Comparison of ENCODE assay signal across 8 mouse cellular contexts in the genomic region with DNA sequence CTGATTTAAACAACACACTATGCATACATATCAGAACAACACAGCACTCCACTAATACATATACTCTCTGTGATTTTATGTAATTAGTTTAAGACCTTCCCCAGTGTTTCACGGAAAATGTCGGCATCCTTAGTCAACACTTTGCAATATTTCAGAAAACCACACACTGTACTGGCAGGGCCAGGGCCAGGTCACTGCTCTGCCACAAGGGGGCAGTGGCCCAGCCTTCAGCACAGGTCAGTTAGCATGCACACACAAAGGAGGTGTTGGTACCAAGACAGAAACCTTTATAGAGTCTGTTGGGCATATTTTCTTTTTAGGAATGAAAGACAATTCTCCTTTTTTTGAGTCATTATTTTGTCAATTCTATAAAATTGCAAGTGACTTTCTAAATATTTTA. TPM values are rescaled to one million over a fixed set of nuclear protein-coding genes. Genes with fewer than 3 reads are reported as not detected.
DNase-seq lines count a peak whose midpoint lies in the region; ATAC-seq and TF ChIP-seq lines count a peak whose summit lies in the region.

No protein-coding gene starts in this region.

- TF ChIP-seq RAD21 in MEL (IDR thresholded peaks at IDR 0.05; ENCODE audit: low read depth, low read length): peak; percentile 24

- no peaks in the 10 kb centered on the region for H3K27me3 ChIP-seq in kidney, adult 2 months (replicated peaks; ENCODE audit: control insufficient read depth, insufficient read depth, low read length)
- H3K27me3 ChIP-seq in MEL (ENCODE audit: control insufficient read depth in 1 of 2, insufficient read depth in 2 of 2, low read length in 2 of 2): no peaks in the 10 kb centered on the region; a peak in 1 of 4 replicates
- H3K27me3 ChIP-seq in intestine, embryonic 16.5 days (replicated peaks; ENCODE audit: control insufficient read depth, insufficient read depth, low read length): no peaks in the 10 kb centered on the region
- no peaks in the 10 kb centered on the region for H3K27me3 ChIP-seq in midbrain, embryonic 11.5 days (ENCODE audit: control insufficient read depth, insufficient read depth, low read length)

- H3K79me2 ChIP-seq in MEL (ENCODE audit: control insufficient read depth, insufficient read depth, low read length, poor library complexity): no peaks in the 10 kb centered on the region

- no peak overlapping the region for H3K4me2 ChIP-seq in intestine, embryonic 16.5 days (ENCODE audit: low read depth, low read length)
- no peak overlapping the region for H3K4me2 ChIP-seq in midbrain, embryonic 11.5 days

- 51% methylated on average over 2 of the region's 2 CpGs for WGBS in kidney, adult 2 months
- 64% methylated on average over 2 of the region's 2 CpGs for whole genome bisulfite sequencing in intestine, embryonic 16.5 days
- 68% methylated on average over 2 of the region's 2 CpGs for WGBS in midbrain, embryonic 11.5 days

- H3K4me1 ChIP-seq in kidney, adult 2 months (ENCODE audit: control insufficient read depth, insufficient read depth, low read length): no peaks in the 10 kb centered on the region
- no peaks in the 10 kb centered on the region for H3K4me1 ChIP-seq in MEL (ENCODE audit: control insufficient read depth in 1 of 2, insufficient read depth in 2 of 2, low read length in 2 of 2)
- H3K4me1 ChIP-seq in intestine, embryonic 16.5 days (ENCODE audit: control insufficient read depth, insufficient read depth, low read length): no peaks in the 10 kb centered on the region
- H3K4me1 ChIP-seq in midbrain, embryonic 11.5 days (ENCODE audit: control insufficient read depth, insufficient read depth, low read length): no peaks in the 10 kb centered on the region

- no peaks in the 10 kb centered on the region for H3K36me3 ChIP-seq in kidney, adult 2 months (ENCODE audit: control insufficient read depth, insufficient read depth, low read length)
- H3K36me3 ChIP-seq in MEL (ENCODE audit: control insufficient read depth in 1 of 2, insufficient read depth in 2 of 2, low read length in 2 of 2): no peaks in the 10 kb centered on the region
- H3K36me3 ChIP-seq in intestine, embryonic 16.5 days (ENCODE audit: control insufficient read depth, insufficient read depth, low read length): no peaks in the 10 kb centered on the region
- H3K36me3 ChIP-seq in midbrain, embryonic 11.5 days (ENCODE audit: control insufficient read depth, insufficient read depth, low read length): no peaks in the 10 kb centered on the region

- no peak for DNase-seq in kidney, adult 2 months
- DNase-seq in kidney, postnatal 14 days: no peak
- DNase-seq in MEL (ENCODE audit: low read depth, low spot score): peak; percentile 40
- DNase-seq in embryo, embryonic 9.5 days (ENCODE audit: extremely low spot score): peak; percentile 31
- no peak for DNase-seq in midbrain, embryonic 11.5 days (ENCODE audit: low spot score, missing footprints)
- DNase-seq in urinary bladder, postnatal 10 days (ENCODE audit: low spot score): no peak
- no peak for DNase-seq in urinary bladder, postnatal 4 days (ENCODE audit: low spot score in 2 of 2)

- TF ChIP-seq POLR2A in kidney, adult 2 months (IDR thresholded peaks at IDR 0.05; ENCODE audit: low read depth, low read length): no peak
- TF ChIP-seq POLR2A in MEL (IDR thresholded peaks at IDR 0.05; ENCODE audit: control insufficient read depth in 1 of 2, insufficient read depth in 1 of 2, low read depth in 1 of 2, low read length in 2 of 2, poor library complexity in 1 of 2): no peak

- H3K4me3 ChIP-seq in kidney, adult 2 months (ENCODE audit: insufficient read depth, low read depth, low read length): no peak overlapping the region
- no peak overlapping the region for H3K4me3 ChIP-seq in MEL (ENCODE audit: control insufficient read depth in 1 of 2, insufficient read depth in 1 of 2, low read depth in 2 of 2, low read length in 2 of 2)
- no peak overlapping the region for H3K4me3 ChIP-seq in intestine, embryonic 16.5 days (ENCODE audit: low read length)
- no peak overlapping the region for H3K4me3 ChIP-seq in midbrain, embryonic 11.5 days (ENCODE audit: low read depth, low read length)

- ATAC-seq in intestine, embryonic 16.5 days: 0 out of 2 replicates have a peak, but pooled peaks have one; percentile 52
- peak; percentile 95 for ATAC-seq in midbrain, embryonic 11.5 days (ENCODE audit: low FRiP score)

- no peaks in the 10 kb centered on the region for H3K9me3 ChIP-seq in MEL (replicated peaks; ENCODE audit: insufficient read depth, low read length)
- H3K9me3 ChIP-seq in intestine, embryonic 16.5 days (ENCODE audit: control insufficient read depth, low read length): no peaks in the 10 kb centered on the region
- H3K9me3 ChIP-seq in midbrain, embryonic 11.5 days (ENCODE audit: control insufficient read depth, low read length): no peaks in the 10 kb centered on the region

- TF ChIP-seq EP300 in MEL (IDR thresholded peaks at IDR 0.05; ENCODE audit: low read depth in 1 of 2, low read length in 2 of 2): no peak

- no peak overlapping the region for H3K9ac ChIP-seq in MEL (ENCODE audit: control insufficient read depth, low read depth, low read length, poor library complexity, severe bottlenecking)
- no peak overlapping the region for H3K9ac ChIP-seq in intestine, embryonic 16.5 days (ENCODE audit: low read depth, low read length)
- no peak overlapping the region for H3K9ac ChIP-seq in midbrain, embryonic 11.5 days (ENCODE audit: low read length)

- H3K27ac ChIP-seq in kidney, adult 2 months (ENCODE audit: insufficient read depth, low read depth, low read length): no peak overlapping the region
- H3K27ac ChIP-seq in MEL (ENCODE audit: control insufficient read depth, low read depth, low read length): no peak overlapping the region
- H3K27ac ChIP-seq in intestine, embryonic 16.5 days (ENCODE audit: low read length): no peak overlapping the region
- H3K27ac ChIP-seq in midbrain, embryonic 11.5 days (ENCODE audit: low read depth, low read length): no peak overlapping the region

- TF ChIP-seq CTCF in kidney, adult 2 months (conservative IDR thresholded peaks at IDR 0.05; ENCODE audit: insufficient read depth, insufficient read length, low read depth, low read length): peak; percentile 65
- peak; percentile 57 to 75 (median 66) for TF ChIP-seq CTCF in MEL (IDR thresholded peaks at IDR 0.05 in 2 of 3, conservative IDR thresholded peaks at IDR 0.05 in 1 of 3; ENCODE audit: control insufficient read depth in 1 of 3, insufficient read depth in 1 of 3, low read depth in 2 of 3, low read length in 3 of 3, poor library complexity in 1 of 3, severe bottlenecking in 1 of 3)

TF ChIP-seq in MEL, 35 proteins besides CTCF, POLR2A, EP300 and RAD21:
- TF ChIP-seq ELF1 (IDR thresholded peaks at IDR 0.05; ENCODE audit: low read depth, low read length) (no peak), MAZ (IDR thresholded peaks at IDR 0.05; ENCODE audit: low read depth, low read length) (no peak), GABPA (IDR thresholded peaks at IDR 0.05; ENCODE audit: low read depth, low read length) (no peak), SMC3 (IDR thresholded peaks at IDR 0.05; ENCODE audit: low read depth, low read length) (peak; percentile 56), NELFE (IDR thresholded peaks at IDR 0.05; ENCODE audit: low read depth, low read length) (no peak), RCOR1 (IDR thresholded peaks at IDR 0.05; ENCODE audit: low read depth, low read length) (no peak), MAX (IDR thresholded peaks at IDR 0.05; ENCODE audit: low read length) (no peak)

RNA-seq across cellular contexts. Expression of a gene that starts 27.0 kb away (rescaled TPM):
- polyA plus RNA-seq in kidney, adult 2 months (2012; rRNA removed): 7.7 and 7.8 TPM in 2 replicates
- total RNA-seq in MEL (2012; rRNA removed): 15.0 and 21.0 TPM in 2 replicates
- polyA plus RNA-seq in MEL (2012; ENCODE audit: insufficient read depth in 1 of 2, insufficient read length in 2 of 2, low read depth in 1 of 2, low replicate concordance in 2 of 2, missing spikeins in 1 of 2): 10 to 100 TPM in 1 of 2 experiments, not detected in 1; 12.9 TPM
- 25.5 and 26.0 TPM in 2 replicates for polyA plus RNA-seq in intestine, embryonic 16.5 days (2015; fragmentation: Nextera tagmentation; extraction: Ambion mirVana)
- 60.0 and 66.7 TPM in 2 replicates for polyA plus RNA-seq in midbrain, embryonic 11.5 days (2014; fragmentation: Nextera tagmentation; extraction: Ambion mirVana)

RNA-seq across cellular contexts. Expression of a gene that starts 50.4 kb away (rescaled TPM):
- 4.3 and 6.3 TPM in 2 replicates for polyA plus RNA-seq in kidney, adult 2 months (2012; rRNA removed)
- total RNA-seq in MEL (2012; rRNA removed): 0.23 and 0.27 TPM in 2 replicates
- polyA plus RNA-seq in MEL (2012; ENCODE audit: insufficient read depth in 1 of 2, insufficient read length in 2 of 2, low read depth in 1 of 2, low replicate concordance in 2 of 2, missing spikeins in 1 of 2): under 1 TPM in 1 of 2 experiments, not detected in 1; 0.81 TPM
- 1.5 and 3.1 TPM in 2 replicates for polyA plus RNA-seq in intestine, embryonic 16.5 days (2015; fragmentation: Nextera tagmentation; extraction: Ambion mirVana)
- polyA plus RNA-seq in midbrain, embryonic 11.5 days (2014; fragmentation: Nextera tagmentation; extraction: Ambion mirVana): 2.6 and 4.0 TPM in 2 replicates

Comparison
In these comparisons a context has a peak if more than half of its experiments do, and no peak if none do; other contexts are left out.
1. DNase-seq: peak in MEL (single experiment) and embryo, embryonic 9.5 days (single experiment); none in kidney, adult 2 months (single experiment), kidney, postnatal 14 days (single experiment), midbrain, embryonic 11.5 days (single experiment), urinary bladder, postnatal 10 days (single experiment) and urinary bladder, postnatal 4 days (0 of 2).